Mouse (Mus musculus): ENCODE results near the gene Atxn1l.
"Not testable (repeated sequence)": the region's sequence is repeated elsewhere in the genome, so short reads cannot be mapped to it uniquely, and the experiment has no call there.

The Atxn1l gene

GRCm38 (mm10) chr8:109737237-109738048 lies at the start of gene Atxn1l:
Atxn1l (minus strand) TSS chr8:109737739.
- peak; percentile 79 to 84 for DNase-seq (ENCODE audit: low spot score in 2 of 2)

GRCm38 (mm10) chr8:109780548-109780947 lies 43.0 kb upstream of the Atxn1l start:
- no peak for DNase-seq (ENCODE audit: low spot score in 2 of 2)

- DNase-seq (ENCODE audit: low spot score in 2 of 2) = no peak
These were observed 42.1 kb upstream of the Atxn1l start for GRCm38 (mm10) chr8:109779431-109780228.

- peak; percentile 9 to 17 for DNase-seq (ENCODE audit: low spot score in 2 of 2)
These were observed 41.5 kb upstream of the Atxn1l start for GRCm38 (mm10) chr8:109778993-109779421.

- peak; percentile 95 to 97 for DNase-seq (ENCODE audit: low spot score in 2 of 2)
These were observed 40.9 kb upstream of the Atxn1l start, which contains the start of gene Ap1g1 for GRCm38 (mm10) chr8:109778280-109778977. Ap1g1 (plus strand) TSS chr8:109778554.

GRCm38 (mm10) chr8:109777851-109778250 lies 40.3 kb upstream of the Atxn1l start:
- DNase-seq (ENCODE audit: low spot score in 2 of 2) = no peak

GRCm38 (mm10) chr8:109773154-109773553 lies 35.6 kb upstream of the Atxn1l start:
- no peak for DNase-seq (ENCODE audit: low spot score in 2 of 2)

- no peak for DNase-seq (ENCODE audit: low spot score in 2 of 2)
These were observed 28.5 kb upstream of the Atxn1l start for GRCm38 (mm10) chr8:109766081-109766480.

GRCm38 (mm10) chr8:109764031-109764430 lies 26.5 kb upstream of the Atxn1l start:
- no peak for DNase-seq (ENCODE audit: low spot score in 2 of 2)

GRCm38 (mm10) chr8:109760221-109760620 lies 22.7 kb upstream of the Atxn1l start:
- DNase-seq (ENCODE audit: low spot score in 2 of 2) = no peak

GRCm38 (mm10) chr8:109759426-109759825 lies 21.9 kb upstream of the Atxn1l start:
- no peak for DNase-seq (ENCODE audit: low spot score in 2 of 2)

GRCm38 (mm10) chr8:109756849-109757248 lies 19.3 kb upstream of the Atxn1l start:
- no peak for DNase-seq (ENCODE audit: low spot score in 2 of 2)

GRCm38 (mm10) chr8:109755554-109755953 lies 18.0 kb upstream of the Atxn1l start:
- DNase-seq (ENCODE audit: low spot score in 2 of 2) = not testable (repeated sequence)

- no peak for DNase-seq (ENCODE audit: low spot score in 2 of 2)
These were observed 17.2 kb upstream of the Atxn1l start for GRCm38 (mm10) chr8:109754696-109755095.

GRCm38 (mm10) chr8:109751731-109752485 lies 14.4 kb upstream of the Atxn1l start:
- DNase-seq (ENCODE audit: low spot score in 2 of 2) = no peak

- no peak for DNase-seq (ENCODE audit: low spot score in 2 of 2)
These were observed 13.2 kb upstream of the Atxn1l start for GRCm38 (mm10) chr8:109750699-109751098.

- DNase-seq (ENCODE audit: low spot score in 2 of 2) = no peak
These were observed 12.7 kb upstream of the Atxn1l start for GRCm38 (mm10) chr8:109750274-109750673.

GRCm38 (mm10) chr8:109747468-109748199 lies 10.1 kb upstream of the Atxn1l start:
- no peak for DNase-seq (ENCODE audit: low spot score in 2 of 2)

- no peak for DNase-seq (ENCODE audit: low spot score in 2 of 2)
These were observed 476 bp upstream of the Atxn1l start for GRCm38 (mm10) chr8:109738049-109738380.

GRCm38 (mm10) chr8:109736819-109737218 lies 720 bp downstream of the Atxn1l start:
- DNase-seq (ENCODE audit: low spot score in 2 of 2) = no peak

- DNase-seq (ENCODE audit: low spot score in 2 of 2) = no peak
These were observed 3.5 kb downstream of the Atxn1l start for GRCm38 (mm10) chr8:109734018-109734417.
